Mouse (Mus musculus) right cerebral cortex, adult 2 months (tissue): Measurements from ENCODE around the gene Pdilt.
"Not testable (repeated sequence)": the region's sequence is repeated elsewhere in the genome, so short reads cannot be mapped to it uniquely, and the experiment has no call there.

Experiments used
- DNase-seq, 2 experiments: peaks; one replicate each; pipeline ENCODE4 v3.0.0; 2021 to 2022; ENCODE audit warnings: low spot score in 2 of 2

Pdilt gene

DNA sequence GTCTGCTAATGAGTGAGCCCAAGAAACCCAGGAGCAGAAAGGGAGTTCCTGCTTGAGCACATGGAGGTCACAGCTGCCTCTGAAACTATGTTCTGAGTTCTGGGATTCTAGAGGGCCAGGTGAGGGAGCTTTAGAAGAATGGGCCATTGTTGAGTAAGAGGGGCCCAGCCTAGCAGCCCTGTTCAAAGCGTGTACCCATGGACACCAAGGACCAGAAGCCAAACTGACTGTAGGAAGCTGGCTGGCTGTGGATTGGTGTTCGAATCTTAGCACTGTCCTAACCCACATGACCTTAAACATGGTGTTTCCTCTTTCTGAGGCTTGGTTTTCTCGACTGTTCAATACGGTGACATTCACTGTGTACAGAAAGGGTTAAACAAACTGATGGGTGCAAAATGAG lies at the start of gene Pdilt:
TSS of gene Pdilt (minus strand) at position 101 of the 400 bp plus-strand sequence.
- no peak for DNase-seq

- not testable (repeated sequence) for DNase-seq
These were observed 39.2 kb upstream of the Pdilt start for GRCm38 (mm10) chr7:119562476-119562875.

DNA sequence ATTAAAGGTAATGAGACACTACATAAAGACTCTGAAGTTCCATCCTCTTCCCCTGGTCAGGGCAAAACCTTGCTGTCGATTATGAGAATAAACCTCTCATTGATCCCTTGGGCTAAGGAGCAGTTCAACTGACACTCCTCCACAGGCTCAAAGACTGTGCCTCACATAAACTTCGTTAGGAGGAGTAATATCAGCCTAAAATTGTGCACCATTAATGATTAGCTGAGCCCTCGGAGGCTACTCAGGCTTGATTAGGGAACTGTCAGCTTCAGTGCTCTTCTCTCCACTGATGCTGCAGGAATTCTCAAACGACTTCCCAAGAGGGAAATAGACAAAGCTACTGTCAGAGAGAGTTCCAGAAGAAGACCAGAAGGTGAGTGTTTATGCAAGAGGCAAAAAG lies 38.2 kb upstream of the Pdilt start:
- no peak for DNase-seq

- no peak for DNase-seq
These were observed 37.2 kb upstream of the Pdilt start for GRCm38 (mm10) chr7:119560452-119560835.

GRCm38 (mm10) chr7:119559789-119560451 lies 36.6 kb upstream of the Pdilt start:
- no peak for DNase-seq

- no peak for DNase-seq
These were observed 30.8 kb upstream of the Pdilt start, which contains the start of gene Acsm2 for GRCm38 (mm10) chr7:119554040-119554439. Acsm2 (plus strand) TSS chr7:119554340.

GRCm38 (mm10) chr7:119550471-119551222 lies 27.4 kb upstream of the Pdilt start:
- DNase-seq = no peak

DNA sequence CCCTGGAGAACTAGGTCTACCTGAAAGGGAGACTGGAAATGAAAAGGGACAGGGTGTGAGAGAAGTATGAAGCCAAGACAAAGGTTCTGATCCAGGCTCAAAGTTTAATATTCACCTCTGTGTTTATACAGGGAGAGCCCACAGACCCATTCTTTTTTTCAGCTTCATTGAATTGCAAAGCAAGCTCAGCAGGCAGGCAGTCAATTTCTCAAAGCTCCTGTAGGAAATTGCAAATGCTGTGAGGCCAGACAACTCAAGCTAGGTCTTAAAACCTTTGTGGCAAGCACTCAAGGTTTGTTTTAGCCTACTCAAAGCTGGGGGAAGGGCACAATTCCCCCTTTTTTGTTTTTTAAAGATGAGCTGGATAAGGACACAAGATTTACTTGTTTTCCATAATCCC lies 22.3 kb upstream of the Pdilt start:
- no peak for DNase-seq

- DNase-seq = no peak
These were observed 19.2 kb upstream of the Pdilt start for GRCm38 (mm10) chr7:119542445-119542844.

- no peak for DNase-seq
These were observed 11.1 kb upstream of the Pdilt start for GRCm38 (mm10) chr7:119534389-119534788.

DNA sequence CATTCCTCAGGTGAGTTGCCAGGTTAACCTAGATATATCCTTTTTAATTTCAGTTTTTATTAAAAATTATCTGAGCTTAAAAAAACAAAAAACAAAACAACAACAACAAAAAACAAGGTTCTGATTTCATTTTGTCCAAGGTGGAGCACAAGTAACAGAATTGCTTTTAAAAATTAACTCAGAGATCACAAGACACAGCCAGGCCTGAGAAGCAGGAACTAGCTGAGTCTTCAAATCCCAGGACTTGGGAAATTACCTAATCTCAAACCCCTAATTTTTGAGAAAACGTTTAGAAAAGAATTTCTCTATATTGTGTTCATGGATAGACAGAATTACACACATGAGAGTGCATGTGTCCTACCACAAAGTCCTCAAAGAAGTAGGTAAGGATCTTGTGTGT lies 9.6 kb upstream of the Pdilt start:
- DNase-seq = no peak

- no peak for DNase-seq
These were observed 5.3 kb upstream of the Pdilt start for GRCm38 (mm10) chr7:119528617-119529016.

- DNase-seq = no peak
These were observed 4.3 kb upstream of the Pdilt start for GRCm38 (mm10) chr7:119527548-119527947.

- no peak for DNase-seq
These were observed 3.8 kb upstream of the Pdilt start for GRCm38 (mm10) chr7:119527135-119527534.

DNA sequence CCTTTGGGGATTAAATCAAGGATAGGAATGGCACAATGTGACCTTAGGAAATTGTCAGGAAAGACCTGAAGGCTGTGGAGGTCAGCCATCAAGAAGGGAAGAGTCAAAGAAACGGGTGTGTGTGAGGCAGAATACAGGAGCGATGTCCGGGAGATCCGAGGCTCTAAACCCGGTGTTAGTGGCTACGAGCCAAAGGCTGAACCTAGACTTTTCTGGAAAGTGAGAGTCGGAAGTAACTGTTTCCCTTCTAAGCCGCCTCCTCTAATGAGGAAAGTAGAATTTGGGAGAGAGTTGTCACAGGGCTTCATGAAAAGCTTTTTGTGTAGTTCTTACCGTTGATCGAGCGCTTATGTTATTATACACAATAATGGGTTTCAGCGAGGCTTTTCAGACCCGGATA lies 3.2 kb upstream of the Pdilt start:
- no peak for DNase-seq

DNA sequence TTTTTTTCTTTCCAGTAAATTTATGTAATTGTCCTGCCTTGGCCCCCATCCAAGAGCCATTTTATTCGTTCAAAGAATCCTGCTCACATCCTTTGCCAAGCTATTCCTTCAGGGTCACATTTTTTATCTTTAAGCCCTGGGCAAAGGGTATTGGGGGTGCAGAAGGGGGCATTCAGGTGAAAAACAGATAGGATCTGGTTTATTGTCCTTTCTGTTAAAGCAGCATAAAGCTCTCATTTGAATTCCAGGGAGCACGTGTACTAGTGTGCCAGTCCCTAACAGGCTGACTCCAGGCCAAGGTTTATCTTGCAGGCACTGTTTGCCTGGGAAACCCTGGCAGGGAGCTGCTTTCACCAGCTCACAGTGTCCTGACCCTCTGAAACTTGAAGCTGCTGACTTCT lies 2.6 kb upstream of the Pdilt start:
- DNase-seq = no peak

DNA sequence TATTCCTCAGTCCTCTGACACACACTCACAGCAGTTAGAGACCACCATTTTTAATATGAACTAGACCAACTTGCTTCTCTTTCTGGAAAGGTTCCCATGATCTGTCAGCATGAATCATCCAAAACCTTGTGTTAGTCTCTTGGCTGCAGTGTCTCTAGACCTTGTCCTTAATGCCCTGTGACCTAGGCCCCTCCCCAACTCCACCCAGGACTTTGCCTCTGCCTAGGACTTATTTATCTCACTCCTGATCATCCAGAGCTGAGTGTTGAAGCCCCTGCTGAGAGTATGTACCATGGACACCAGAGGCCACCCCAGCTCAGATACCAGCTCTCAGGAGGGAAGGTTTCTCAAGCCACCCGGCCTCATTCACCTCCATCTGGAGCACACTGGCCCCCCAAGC lies 904 bp downstream of the Pdilt start:
- no peak for DNase-seq

GRCm38 (mm10) chr7:119521816-119522215 lies 1.5 kb downstream of the Pdilt start:
- DNase-seq = no peak

GRCm38 (mm10) chr7:119519654-119520053 lies 3.6 kb downstream of the Pdilt start:
- peak; percentile 87 to 91 for DNase-seq

GRCm38 (mm10) chr7:119519163-119519562 lies 4.1 kb downstream of the Pdilt start, which contains the start of gene Acsm5:
Acsm5 (plus strand) TSS chr7:119519463.
- no peak for DNase-seq

DNA sequence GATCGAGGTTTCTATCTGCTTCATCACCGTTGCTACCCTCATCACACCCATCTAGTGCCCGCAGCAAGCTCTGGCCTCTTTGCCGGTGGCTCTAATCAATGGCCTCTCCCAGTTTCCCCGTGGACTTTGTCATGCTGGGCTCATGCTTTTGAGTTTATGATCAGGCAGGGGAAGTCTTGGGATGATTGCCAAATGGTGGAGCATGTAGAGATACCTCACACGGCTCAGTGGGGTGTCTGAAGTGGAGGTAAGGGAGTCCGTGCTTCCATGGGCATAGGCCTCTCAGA lies 7.1 kb downstream of the Pdilt start:
- no peak for DNase-seq

GRCm38 (mm10) chr7:119515492-119516271 lies 7.6 kb downstream of the Pdilt start:
- DNase-seq = peak; percentile 73 to 74

DNA sequence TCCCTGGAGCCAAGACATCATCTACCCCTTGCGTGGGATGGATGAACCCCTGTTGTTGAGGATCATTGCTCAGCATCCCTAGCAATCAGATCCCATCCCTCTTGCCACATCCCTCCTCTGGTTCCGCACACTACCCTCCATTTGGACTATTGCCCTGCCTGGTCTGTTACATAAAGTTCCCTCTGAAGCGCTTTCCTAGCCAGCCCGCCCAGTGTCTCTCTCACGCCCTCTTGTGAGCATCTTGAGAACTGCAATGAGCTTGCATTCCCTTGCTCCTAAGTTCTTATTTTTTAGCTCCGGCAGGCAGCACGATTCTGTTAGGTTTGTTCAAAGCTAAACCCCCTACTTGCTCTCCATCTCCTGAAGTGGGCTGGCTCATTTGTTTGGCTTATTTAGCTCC lies 10.2 kb downstream of the Pdilt start:
- peak; percentile 54 to 74 for DNase-seq
